Mouse (Mus musculus) spleen, postnatal 36 days (tissue): ENCODE data around the gene Lmbr1.
A peak's percentile ranks its signal among the peaks of the same experiment; 100 is the strongest.
"Not testable (repeated sequence)": the region's sequence is repeated elsewhere in the genome, so short reads cannot be mapped to it uniquely, and the experiment has no call there.

Experiments used
- DNase-seq, 2 experiments: peaks; one replicate each; pipeline ENCODE4 v3.0.0; 2022; ENCODE audit warnings: low spot score in 2 of 2, mixed read lengths in 1 of 2

The Lmbr1 gene

DNA sequence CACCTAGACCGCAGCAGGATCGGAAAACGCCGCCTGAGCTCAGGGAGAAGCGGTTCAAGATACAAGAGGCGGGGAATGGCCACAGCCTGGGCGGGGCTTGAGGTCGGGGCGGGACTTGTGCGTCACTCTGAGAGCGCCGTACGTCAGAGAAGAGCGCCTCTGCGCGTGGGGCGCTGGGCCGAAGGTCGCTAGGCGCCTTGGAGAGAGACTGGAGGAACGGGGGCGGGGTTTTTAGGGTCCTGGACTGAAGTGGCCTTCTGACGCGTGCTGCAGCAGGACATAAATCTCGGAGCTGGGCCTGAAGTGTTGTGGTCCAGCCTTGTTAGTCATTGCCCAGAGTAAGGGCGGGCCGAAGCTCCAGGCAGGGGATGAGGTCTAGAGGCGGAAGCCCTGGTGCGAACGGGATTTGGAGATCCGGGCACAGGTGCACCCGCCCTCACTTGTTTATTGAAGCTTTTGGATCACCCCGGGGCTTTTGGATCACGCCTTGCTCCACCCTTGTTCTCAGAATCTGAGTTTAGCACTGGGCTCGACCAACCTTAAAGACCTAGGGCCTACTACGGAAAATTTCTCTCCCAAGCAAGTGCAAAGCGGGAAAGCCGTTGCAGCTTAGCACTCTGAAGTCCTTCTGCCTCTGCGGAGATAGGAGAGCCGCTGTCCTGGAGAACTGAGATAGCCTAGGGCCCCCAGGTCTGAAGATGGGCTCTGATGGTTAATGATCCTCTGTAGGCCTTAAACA, at the start of gene Lmbr1:
TSS of gene Lmbr1 (minus strand) at position 93 of the 739 bp plus-strand sequence.
- peak; percentile 80 to 85 for DNase-seq

DNA sequence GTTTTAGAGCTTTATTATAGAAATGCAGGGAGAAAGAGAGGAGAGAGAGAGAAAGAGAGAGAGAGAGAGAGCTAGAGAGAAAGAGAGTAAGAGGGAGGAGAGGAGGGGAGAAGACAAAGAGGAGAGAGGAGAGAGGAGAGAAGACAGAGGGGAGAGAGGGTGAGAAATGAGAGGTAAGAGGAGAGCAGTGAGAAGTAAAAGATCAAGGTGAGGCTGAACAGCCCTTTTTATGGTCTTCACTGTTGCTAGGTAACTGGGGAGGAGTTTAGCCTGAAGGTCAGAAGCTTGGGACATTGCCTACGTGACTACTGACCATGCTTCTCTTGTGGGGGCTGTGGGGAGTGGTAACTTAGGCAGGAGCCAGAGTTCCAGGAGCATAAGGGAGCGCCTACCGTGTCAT, 45.1 kb upstream of the Lmbr1 start:
- DNase-seq: not testable (repeated sequence)

DNA sequence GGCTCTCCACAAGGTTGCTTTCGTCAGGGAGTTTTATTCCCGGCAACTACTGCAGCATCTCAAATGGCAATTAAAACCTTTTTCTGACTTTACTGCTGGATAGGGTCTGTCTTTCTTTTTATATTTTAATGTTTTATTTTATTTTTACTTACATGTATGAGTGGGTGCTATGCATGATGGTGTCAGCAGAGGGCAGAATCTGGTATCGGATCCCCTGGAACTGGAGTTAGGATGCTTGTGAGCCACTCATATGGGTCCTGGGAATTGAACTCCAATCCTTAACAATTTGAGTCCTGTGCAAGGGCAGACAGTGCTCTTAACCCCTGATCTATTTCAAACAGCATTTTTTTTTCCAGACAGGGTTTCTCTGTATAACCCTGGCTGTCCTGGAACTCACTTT, 34.9 kb upstream of the Lmbr1 start:
- no peak for DNase-seq

DNA sequence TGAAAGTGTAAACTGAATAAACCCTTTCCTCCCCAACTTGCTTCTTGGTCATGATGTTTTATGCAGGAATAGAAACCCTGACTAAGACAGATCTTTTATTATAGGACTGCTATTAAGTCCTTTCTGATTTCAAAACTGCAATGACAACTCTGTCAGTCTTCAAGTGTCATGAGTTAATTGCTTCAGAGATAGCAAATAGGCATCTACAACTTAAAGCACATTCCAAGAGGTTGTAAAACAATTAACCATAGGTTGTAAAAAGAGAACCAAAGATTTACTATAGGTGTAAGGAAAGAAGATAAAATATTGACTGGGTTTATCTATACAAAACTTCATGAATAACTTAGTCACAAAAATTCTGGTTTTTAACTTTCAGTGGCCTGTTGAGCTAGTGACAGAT, 32.7 kb upstream of the Lmbr1 start:
- no peak for DNase-seq

DNA sequence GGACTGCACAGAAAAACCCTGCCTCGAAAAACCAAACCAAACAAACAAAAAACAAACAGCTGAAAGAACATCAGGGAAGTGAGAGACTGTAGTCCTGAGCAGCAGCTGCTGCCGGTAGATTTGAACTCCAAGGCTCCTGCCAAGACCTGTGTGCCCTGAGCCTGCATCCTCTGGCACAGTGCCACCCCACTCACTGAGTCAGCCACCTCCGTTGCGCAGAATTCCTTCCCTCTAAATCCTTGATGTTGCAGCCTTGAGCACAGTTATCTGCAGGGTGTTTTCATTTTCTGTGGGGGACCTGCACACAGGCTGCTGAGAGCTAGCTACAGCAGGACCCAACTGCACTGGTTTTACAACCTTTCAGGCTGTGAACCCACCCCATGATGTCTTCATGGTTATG, 20.2 kb upstream of the Lmbr1 start:
- no peak for DNase-seq

DNA sequence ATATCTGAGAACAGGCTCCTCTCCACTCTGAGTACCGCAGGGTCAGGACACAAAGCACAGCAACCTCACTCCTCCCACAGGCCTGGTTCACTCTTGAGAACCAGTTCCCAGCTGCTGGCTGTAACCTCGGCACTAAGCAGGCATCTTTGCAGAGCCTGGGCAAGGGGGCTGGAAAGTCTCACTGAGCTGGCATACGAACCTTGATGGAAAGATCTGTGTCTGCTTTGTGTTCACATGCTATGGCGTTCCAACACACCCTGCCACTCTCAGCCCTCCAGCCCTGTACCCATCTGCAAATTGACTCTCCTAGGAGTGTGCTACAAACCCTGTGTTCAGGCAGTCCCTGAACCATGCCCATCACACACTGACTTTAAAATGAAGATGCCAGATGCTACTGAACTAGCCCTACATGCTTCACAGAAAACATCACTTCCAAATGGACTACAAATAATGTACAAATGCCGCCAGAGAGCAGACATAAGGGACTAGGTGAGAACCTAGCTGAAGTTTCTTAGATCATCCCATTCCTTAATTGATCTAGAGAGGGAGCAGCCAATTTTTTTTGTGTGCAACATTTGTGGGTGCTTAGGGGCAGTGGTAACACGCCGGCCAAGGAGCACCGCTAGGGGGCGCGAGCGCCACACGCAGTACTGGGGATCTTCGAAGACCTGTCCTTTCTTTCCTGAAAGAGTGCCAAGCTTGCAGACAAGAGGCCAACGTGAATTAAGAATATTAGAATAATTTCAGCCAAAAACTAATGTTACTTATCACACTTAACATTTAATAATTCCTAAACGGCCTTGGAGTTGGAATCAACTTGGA, 11.0 kb upstream of the Lmbr1 start:
- DNase-seq: peak; percentile 37 to 49

DNA sequence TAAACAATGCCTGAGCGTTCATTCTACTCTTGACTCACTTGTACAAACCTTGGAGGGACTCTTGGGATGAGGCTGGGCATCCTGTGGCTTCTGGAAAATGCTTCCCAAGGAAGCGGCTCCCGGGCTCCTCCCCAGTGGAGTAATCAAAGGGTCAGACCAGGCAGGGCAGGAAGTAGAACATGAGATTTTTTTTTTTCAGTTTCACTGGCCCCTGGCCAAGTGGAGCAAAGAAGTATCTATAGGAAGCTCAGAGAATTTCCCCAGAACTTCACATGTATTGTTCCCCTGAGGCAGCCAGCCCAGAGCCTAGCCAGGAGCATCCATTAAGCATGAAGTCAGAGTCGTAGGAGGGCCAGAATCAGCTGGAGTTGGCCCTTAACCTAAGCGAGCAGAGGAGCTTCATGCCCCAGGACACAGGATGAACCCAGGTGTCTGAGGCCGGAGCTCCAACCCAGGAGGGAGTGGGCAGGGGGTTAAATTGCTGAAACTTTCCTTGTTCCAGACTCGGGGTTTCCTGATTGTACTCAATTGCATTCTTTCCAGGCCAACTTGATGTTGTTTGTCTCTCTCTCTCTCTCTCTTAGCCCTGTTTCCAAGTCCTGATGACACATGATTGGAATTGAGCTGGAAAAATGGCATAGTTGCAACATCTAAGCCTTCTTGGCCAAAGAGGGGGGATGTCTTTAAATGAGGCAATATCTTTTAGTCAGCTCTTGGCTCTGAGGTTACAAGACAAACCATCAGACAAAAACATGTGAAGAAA, 10.2 kb upstream of the Lmbr1 start:
- no peak for DNase-seq

DNA sequence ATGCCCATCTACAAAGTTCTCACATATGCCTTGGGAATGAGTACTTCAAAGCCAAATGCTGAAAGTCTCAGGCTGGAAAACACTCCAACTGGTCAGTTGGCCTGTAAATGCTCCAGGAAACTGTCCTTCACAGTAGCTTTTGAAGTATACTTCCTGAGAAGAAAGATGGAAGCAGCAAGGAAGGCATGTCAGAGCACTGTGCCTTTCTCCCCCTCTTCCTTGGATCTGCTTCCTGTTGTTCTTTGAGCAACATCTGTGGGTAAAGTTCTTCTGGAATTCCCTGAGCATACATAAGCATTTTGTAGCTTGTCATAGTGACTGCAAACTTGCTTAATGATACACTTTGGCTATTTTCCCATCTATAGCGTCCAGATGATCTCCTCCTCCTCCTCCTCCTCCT, 9.4 kb upstream of the Lmbr1 start:
- DNase-seq: no peak

DNA sequence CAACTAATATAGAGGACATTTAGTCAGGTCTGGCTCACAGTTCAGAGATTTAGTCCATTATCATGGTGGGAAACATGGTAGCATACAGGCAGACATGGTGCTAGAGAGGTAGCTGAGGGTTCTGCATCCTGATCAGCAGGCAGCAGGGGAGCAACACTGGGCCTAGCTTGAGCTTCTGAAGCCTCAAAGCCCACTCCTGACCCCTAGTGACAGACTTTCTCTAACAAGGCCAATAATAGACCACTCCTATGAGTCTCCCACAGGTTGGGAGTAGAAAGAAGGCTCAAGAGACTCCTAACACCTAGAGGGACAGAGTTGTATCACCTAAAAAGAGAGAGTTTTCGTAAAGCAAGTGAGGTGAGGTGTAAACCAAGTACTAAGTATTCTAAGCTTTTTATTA, 4.6 kb upstream of the Lmbr1 start:
- DNase-seq: no peak

DNA sequence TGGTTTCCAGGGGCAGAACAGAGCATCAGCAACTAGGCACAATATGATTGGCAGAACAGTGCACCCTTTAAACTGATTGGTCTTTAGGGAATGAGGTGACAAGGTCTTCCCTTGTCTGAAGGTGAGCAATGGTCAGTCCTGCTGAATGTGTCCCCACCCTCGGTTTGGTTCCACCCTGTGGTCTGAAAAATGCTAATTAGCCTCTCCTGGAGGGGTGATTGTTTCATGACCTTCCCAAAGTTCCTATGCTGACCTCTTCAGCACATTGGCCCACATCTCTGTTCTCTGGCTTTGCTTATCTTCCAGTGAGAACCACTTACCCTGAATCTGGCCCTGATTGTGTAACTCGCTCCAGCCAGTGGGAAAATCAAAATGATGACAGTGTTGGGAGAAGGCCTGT, 1.9 kb upstream of the Lmbr1 start:
- no peak for DNase-seq

DNA sequence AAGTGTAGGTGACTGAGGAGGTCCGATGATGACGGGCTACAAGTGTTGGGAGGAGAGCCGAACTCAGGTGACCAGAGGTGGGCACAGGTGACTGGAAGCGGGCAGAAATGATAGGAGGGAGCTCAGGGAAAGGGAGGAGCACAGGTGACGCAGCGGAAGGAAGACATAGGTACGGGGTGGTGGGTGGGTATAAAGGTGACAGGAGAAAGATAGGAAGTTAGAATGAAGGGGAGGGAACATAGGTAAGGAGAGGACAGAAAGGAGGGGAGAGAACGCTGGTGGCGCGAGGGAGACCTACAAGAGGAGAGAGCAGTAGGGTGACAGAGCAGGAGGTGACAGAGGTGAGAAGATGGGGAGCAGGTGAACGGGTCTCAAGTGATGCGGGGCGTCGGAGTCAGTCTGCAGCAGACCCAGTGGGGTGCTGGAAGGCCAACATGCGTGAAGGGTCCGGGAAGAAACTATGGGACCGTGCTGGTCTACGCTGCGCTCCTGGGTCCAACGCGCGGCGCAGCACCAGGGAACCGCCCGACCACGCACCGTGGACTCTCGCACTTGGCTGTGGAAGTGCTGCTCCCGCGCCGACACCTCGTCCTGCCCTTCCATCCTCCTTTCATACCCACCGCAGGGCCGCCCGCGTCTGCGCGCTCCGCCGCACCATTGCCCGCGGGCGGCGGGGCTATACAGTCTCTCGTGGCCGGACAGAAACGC, 446 bp downstream of the Lmbr1 start:
- DNase-seq: no peak

DNA sequence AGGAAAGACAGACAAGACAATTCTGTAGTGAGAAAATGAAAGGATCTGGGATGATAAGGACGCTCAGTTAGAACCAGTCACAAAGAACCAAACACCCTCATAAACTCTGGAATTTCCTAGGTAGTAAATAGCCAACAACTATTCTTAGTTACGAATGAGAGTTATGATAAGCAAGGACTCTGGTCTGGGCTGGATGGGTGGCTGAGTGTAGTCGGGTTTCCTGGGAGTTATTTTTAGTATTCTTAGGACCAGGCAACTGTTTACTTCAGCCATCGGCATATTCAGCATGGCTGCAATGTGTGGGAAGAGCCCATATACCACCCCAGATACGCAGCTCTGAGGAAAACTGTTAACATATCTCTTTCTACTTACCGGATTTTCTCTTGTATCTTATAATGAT, 14.7 kb downstream of the Lmbr1 start:
- DNase-seq: no peak

DNA sequence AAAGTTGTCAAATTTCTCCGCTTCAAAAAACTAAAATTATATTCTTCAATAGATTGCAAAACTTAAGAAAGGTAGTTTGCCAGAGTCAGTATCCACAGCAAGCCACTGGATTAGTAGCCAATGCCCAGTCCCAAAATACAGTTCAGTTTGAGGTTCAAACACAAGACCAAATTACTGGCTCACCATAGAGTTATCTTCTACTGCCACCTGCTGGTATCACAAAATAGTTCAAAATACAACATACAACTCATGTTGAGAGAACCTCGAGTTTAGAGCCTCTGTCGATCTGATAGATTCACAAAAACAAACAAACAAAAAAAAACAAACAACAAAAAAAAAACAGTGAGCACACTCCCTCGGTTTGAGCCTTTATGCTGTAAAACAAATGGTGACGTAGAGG, 42.4 kb downstream of the Lmbr1 start:
- peak in 1 of 2 experiments; percentile 2 for DNase-seq

DNA sequence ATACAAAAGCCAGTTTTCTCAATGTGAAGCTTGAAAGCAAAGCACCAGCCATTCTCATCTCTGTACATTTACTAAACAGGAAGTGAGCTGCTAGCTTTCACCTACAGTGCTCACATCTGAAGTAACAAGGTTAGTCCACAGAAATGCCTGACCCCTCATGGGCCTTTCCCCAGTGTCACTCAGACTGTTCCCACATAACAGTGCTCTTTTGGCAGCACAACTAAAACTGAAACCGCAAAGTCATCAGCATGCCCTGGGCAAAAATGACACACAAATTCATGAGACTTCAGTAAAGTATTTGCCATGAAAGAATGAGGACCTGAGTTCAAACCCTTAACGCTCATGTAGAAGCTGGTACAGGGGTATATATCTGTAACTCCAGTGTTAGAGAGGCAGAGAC, 55.7 kb downstream of the Lmbr1 start:
- no peak for DNase-seq

DNA sequence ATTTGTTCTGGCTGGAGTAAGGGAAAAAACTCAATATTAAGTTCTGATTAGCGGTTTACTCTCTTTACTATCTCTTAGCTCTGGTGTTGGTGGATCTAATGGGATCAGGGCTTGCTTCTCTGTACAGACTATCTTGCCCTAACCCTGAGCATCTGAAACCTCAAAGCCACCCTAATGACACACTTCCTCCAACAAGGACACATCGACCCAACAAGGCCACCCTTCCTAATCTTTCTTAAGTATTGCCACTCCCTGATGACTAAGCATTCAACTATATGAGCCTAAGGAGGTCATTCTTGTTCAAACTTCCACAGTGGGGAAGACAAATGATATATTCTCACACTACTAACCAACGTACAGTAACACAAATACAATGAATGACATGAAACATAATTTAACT, 69.0 kb downstream of the Lmbr1 start:
- no peak for DNase-seq

DNA sequence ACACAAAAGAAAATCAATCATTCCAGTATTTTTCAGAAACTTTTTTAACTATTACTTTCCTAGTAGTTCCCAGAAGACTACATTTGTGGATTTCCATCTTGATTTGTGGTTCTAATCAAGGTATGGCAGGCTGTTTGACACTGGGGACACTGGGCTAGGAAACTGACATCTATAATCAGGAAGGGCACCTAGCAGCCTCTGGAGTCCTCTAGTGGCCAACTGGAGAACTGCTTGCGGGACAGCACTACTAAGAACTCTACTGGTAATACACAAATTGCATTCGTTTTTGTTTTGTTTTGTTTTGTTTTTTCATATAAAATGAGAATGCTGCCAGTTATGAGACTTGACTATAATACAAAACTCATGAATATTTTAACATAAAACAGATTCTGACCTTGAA, 85.0 kb downstream of the Lmbr1 start:
- peak; percentile 9 to 17 for DNase-seq

DNA sequence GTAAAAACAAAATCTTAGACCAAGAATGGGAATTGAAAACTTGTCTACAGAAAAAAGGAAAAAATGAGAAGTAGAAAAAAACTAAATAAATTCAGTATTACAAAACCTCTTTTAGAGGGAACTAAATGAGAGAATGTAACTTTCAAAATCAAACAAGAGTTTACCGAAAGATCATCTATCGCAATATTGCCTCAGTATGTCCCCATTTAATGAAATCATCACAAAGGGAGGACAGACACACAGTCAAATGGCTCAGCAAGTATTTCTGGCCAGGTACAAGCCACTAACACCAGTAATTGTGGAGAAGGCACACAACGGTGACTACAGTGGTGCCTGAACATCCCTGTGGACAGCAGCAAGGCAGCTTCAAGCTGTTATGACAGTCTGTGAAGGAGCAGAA, 88.1 kb downstream of the Lmbr1 start:
- no peak for DNase-seq

DNA sequence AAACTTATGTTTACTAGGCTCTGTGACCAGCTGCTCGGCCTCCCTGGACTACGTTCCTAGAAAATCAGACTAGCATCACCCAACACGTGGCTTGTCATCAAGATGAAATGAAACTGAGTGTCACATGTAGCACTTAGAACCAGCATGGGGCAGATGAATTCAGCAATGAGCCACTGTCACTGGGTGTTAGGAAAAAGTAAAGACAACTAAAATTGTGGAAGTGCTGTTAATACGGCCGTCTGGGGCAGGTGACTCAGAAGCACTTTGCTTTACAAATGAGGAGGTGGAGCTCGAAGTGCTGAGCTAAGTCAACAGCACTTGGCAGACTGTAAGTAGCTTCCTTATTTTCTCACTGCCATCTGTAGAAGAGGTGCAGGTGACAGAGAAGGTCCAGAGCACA, 88.5 kb downstream of the Lmbr1 start:
- DNase-seq: no peak

DNA sequence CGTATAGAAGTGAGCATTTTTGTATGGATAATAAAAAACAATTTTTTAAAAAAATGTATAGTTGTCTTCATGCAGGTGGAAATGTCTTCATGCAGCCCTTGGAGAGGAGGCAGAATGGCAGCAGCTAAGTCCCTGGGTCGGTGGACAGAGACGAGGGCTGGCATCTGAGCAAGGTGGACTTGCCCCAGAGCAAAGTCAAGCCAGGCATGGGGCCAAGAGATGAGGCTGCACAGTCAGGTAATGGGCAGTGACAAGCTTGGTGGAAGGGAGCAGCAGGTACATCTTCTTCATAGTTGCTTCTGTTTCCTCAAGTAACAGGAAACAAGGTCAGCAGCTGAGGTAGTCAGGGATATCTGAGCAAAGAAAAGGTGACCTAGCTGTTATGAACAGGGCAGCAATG, 97.1 kb downstream of the Lmbr1 start:
- DNase-seq: no peak

DNA sequence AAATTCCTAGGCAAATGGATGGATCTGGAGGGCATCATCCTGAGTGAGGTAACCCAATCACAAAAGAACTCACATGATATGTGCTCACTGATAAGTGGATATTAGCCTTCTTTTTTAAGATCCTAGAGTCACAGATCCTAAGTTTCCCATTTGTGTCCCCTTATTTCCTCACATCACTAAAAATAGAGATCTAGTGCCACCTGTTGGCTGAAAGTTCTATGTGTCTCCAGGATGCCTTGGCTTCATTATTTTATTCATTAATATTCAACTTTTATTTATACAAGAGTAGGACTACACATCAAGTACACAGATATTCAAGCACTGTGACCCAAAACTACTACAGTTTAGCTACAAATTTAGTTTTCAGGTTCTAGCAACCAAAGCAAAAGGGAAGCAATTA, 103.4 kb downstream of the Lmbr1 start:
- no peak for DNase-seq

DNA sequence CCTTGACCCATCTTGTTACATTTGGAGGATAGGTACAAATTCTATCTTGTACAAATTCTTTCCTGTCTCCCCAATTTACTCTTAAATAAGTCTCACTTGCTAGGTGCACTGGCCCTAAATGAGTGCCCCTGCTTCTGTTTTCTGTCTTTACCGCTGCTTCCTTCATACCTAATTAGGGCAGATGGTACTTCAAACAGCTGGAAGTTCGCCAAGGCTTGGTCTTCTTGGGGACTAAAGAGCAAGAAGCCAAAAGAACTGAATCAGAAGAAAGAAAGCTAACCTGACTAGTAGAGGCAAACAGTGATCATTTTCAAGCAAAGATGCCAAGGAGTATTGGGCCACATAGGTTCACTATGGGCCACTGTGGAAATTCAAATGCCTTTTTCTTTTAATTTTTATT, 104.8 kb downstream of the Lmbr1 start:
- DNase-seq: no peak

DNA sequence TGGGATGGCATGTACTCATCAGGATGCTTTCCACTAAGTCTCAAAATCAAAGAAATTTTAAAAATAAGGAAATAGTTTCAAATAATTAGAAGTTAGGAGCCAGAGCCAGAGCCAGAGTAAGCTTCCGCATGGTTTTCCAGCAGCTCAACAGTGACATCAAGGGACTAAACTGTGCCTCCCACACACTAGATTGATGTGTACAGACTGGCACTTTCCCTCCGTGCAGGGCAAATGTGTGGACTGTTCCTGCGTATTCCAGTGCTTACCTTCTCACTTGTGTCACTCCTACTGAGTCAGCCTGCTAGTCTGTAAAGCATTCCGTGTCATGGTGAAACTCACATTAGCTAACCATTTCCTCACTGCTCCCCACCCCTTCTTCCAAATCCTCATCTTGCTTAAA, 107.3 kb downstream of the Lmbr1 start:
- no peak for DNase-seq
